Mouse (Mus musculus) heart, postnatal 14 days (tissue): ENCODE data around the gene Hist1h2bg. TPM values are rescaled to one million over a fixed set of nuclear protein-coding genes. Genes with fewer than 3 reads are reported as not detected.
A peak's percentile ranks its signal among the peaks of the same experiment; 100 is the strongest.
"Not testable (repeated sequence)": the region's sequence is repeated elsewhere in the genome, so short reads cannot be mapped to it uniquely, and the experiment has no call there.

Experiments used
- DNase-seq, 2 experiments: peaks; one replicate each; pipeline ENCODE4 v3.0.0; 2021 to 2022
- intact Hi-C: fragments of 180-260 bp; cut with DNase I; formaldehyde crosslinking; loops from one replicate; pipeline ENCODE4 v1.15.1; 2025
- total RNA-seq, 2 experiments: library from RNA; stranded (reverse); gene quantifications; 2 replicates each; pipeline ENCODE4 v1.2.3; 2021

The Hist1h2bg gene
- total RNA-seq, 2 experiments from 2014 or later: 100 to 175 TPM

DNA sequence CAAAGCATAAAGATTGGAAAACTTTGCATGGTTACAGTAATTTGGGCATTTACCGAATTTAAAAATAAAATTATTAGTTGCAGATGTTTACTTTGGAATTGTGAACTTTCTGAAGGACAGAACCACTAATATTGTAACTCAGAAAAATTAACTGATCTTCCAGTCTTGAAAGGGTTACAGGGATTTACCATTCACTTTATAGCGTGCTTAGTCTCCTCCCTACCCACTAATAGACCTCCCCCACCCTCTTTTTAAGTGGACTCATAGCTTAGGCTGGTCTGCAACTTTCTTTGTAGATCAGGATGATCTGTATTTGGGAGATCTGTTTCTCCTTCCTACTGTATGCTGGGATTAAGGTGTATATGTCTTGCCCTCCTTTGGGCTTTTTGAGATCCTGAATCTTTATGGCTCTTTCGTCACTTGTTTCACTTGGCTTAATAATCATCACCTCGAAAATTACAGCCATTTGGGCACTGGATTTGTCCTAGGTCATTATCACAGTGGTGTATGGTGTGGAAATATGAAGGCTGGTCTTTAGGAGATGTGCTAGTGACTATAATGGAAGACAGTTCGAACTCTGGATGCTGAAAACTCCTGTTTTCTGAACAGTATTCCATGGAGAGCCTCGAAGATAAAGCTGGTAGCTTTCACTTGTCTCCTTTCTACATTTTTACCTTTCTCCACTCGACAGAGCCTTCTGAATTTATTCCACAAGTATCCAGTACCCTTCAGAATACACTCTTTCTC, 34.9 kb upstream of the Hist1h2bg start:
- DNase-seq: no peak
- intact Hi-C loops: no loop called here

DNA sequence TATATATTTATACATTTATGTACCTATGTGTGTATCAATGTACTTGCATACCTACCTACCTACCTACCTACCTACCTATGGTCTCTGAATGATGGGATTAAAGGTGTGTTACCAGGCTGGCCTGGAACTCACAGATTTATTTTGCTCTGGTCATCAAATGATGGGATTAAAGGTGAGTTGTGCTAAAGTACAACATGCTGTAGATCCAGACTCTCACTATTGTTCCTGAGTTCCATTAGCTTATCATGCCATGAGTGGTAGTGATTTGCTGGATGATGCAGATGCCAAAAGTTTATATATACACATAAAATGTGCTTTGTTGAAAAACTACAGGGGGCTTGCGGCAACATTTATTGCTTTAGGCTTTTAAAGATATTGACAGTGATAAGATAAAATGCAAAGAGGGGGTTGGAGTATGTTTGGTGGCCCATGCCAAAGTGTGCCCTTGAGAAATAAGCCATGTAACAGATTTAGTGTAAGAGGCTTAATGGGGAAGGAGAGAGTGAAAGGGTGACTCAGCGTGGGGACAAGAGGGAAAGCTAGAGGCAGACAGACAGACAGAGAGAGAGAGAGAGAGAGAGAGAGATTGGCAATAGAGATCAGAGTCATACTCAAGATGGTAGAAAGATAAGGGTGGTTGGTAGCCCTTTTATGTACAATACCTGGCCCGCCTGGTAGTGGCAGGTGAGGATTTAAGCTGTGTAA, 34.0 kb upstream of the Hist1h2bg start:
- no peak for DNase-seq
- intact Hi-C loops: no loop called here

DNA sequence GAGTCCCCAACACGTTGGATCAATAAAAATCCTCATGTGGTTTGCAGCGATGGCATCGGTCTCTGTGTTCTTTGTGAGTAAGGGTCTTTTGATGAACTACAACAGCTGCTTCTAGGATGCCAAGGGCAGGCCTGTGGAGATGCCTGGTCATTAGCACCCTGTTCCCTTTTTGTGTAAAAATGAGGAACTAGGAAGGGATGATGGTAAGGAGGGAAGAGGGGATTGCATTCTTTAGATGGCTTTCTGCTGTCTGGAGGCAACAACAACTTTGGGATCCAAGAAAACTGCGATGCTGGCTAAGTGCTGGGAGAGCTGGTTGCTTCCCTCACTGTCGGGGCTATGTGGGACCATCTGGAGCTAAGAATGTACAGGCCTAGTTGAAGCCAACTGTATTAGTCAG, 32.9 kb upstream of the Hist1h2bg start:
- no peak for DNase-seq

DNA sequence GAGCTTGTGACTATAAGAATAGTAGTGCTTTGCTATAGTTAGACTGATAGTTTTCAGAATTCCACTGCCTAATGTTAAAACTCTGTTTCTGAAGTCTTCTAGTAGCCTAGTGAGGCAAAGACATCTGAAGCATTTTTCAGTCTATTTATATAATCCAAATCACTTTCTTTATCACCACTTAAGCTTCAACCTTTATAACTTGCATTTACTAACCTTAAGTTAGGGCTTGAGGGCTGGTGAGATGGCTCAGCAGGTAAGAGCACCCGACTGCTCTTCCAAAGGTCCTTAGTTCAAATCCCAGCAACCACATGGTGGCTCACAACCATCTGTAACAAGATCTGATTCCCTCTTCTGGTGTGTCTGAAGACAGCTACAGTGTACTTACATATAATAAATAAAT, 31.4 kb upstream of the Hist1h2bg start:
- intact Hi-C loops: loop anchor here (5.0 kb wide), 1 partner anchor 157 kb away; the partner anchor contains the start of genes Hist1h1t and Hist1h4c
- not testable (repeated sequence) for DNase-seq

More for the DNA sequence above, 32.9 kb upstream of the Hist1h2bg start:
- intact Hi-C loops: no loop called here

DNA sequence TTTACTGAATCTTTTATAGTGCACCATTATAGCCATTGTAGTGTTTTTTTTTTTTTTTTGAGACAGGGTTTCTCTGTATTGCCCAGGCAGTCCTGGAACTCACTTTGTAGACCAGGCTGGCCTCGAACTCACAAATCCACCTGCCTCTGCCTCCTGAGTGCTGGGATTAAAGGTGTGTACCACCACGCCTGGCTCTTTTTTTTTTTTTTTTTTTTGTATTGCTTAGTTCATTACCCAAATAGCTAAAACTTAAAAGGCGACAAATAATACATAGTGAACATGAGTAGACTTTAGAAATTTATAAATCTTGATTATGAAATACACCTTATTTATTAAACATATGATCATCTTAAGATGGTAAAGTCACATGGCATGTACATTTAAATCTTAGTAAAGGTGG, 29.7 kb upstream of the Hist1h2bg start:
- no peak for DNase-seq
- intact Hi-C loops: loop anchor here (5.0 kb wide), 1 partner anchor 156 kb away; the partner anchor contains the start of genes Hist1h1t and Hist1h4c

DNA sequence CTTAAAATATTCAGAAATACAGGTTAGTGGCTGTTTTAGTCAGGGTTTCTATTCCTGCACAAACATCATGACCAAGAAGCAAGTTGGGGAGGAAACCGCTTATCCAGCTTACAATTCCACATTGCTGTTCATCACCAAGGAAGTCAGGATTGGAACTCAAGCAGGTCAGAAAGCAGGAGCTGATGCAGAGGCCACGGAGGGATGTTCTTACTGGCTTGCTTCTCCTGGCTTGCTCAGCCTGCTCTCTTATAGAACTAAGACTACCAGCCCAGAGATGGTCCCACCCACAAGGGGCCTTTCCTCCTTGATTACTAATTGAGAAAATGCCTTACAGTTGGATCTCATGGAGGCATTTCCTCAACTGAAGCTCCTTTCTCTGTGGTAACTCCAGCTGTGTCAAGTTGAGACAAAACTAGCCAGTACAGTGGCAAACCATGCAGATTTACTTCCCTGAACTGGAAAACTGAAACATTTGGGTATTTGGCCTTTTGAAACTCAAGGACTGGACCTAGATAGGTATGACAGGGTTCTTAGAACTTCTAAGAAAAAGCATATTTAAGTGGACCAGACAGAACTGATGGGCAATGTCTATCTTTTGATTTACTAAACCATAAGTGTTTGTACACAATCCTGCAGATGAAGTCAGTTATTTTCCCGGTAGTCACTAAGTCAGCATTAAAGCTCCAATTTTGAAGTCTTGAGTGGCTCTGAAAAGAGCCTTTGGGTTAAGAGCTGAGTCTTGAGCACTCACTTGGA, 28.8 kb upstream of the Hist1h2bg start:
- intact Hi-C loops: loop anchor here (5.0 kb wide), 1 partner anchor 155 kb away; the partner anchor contains the start of genes Hist1h1t and Hist1h4c

DNA sequence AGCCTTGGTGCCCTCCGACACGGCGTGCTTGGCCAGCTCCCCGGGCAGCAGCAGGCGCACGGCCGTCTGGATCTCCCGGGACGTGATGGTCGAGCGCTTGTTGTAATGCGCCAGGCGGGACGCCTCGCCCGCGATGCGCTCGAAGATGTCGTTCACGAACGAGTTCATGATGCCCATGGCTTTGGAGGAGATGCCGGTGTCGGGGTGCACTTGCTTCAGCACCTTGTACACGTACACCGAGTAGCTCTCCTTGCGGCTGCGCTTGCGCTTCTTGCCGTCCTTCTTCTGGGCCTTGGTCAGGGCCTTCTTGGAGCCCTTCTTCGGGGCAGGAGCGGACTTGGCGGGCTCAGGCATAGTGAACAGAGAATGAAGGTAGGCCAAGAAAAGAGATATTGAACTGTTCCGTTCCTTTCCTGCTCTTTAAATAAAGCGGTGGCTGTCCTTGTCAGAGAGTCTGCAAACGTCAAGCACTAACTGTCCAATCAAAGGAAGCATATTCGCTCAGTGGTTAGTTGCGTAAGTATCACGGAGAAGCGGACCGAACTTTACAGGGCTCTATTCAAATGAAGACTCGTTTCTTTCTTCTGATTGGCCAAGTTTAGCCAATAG, 28.1 kb upstream of the Hist1h2bg start, which contains the start of gene Hist1h2bh:
Gene Hist1h2bh, minus strand, starts transcription at position 394 of the 609 bp plus-strand sequence.
- intact Hi-C loops: loop anchor here (5.0 kb wide), 1 partner anchor 154 kb away; the partner anchor contains the start of genes Hist1h1t and Hist1h4c
- DNase-seq: peak; percentile 40 to 58

More for the DNA sequence above, 28.8 kb upstream of the Hist1h2bg start:
- DNase-seq: not testable (repeated sequence)

DNA sequence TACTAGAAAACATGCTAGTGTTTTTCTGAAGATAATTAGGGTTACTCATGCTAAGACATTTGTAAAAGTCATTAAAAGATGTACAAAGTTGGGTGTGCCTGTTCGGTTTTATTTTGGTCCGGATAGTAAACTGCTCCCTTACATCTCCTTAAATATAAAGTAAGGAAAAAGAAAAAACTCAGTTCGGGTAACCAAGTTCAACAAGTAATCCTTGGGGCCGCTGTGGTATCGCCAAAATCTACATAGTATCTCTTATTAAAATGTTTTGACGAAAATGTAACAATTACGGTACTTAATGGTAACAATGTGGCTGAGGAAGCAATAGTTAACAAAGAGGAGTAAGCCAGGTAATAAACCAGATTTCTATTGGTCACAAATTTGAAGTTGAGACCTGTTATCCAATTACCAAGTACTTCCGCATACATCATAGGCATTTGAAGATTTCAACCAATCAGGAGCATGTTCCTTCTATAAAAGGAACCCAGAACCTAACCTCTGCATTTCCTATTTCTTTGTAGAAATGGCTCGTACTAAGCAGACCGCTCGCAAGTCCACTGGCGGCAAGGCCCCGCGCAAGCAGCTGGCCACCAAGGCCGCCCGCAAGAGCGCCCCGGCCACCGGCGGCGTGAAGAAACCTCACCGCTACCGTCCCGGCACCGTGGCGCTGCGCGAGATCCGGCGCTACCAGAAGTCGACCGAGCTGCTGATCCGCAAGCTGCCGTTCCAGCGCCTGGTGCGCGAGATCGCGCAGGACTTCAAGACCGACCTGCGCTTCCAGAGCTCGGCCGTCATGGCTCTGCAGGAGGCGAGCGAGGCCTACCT, 27.0 kb upstream of the Hist1h2bg start, which contains the start of gene Hist1h3f:
Gene Hist1h3f, plus strand, starts transcription at position 88 of the 822 bp plus-strand sequence.
- intact Hi-C loops: loop anchor here (5.0 kb wide), 1 partner anchor 153 kb away; the partner anchor contains the start of genes Hist1h1t and Hist1h4c
- peak; percentile 68 for DNase-seq

DNA sequence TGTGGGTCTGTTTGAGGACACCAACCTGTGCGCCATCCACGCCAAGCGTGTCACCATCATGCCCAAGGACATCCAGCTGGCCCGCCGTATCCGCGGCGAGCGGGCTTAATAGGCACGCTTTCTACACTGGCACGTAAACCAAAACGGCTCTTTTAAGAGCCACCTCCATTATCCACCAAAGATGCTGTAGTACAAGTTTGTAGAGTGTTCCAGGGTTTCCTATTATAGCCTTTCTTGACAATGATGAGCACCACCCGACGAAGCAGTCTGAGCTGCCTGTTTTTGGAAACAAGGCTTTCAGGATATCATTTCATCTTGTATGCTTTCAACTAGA, 26.4 kb upstream of the Hist1h2bg start:
- intact Hi-C loops: loop anchor here (5.0 kb wide), 1 partner anchor 153 kb away; the partner anchor contains the start of genes Hist1h1t and Hist1h4c

DNA sequence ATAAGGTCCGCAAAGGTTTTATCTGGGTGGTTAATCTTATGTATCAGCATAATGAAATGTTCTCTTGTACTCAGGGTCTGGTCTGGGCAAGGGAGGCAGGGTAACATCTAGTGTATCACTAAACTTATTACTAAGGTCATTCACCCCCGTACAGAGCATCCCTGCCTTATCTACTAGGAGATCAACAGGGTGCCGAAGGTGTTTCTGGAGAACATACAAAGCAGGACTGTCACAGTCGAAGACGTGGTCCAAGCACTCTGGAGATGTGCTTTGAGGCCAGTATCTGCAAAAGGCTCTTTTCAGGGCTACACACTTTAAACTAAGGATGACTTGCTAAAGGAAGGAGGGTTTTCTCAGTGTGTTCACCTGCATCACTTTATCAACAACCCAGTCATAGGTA, 24.5 kb upstream of the Hist1h2bg start:
- intact Hi-C loops: no loop called here
- no peak for DNase-seq

More for the DNA sequence above, 26.4 kb upstream of the Hist1h2bg start:
- DNase-seq: not testable (repeated sequence)

DNA sequence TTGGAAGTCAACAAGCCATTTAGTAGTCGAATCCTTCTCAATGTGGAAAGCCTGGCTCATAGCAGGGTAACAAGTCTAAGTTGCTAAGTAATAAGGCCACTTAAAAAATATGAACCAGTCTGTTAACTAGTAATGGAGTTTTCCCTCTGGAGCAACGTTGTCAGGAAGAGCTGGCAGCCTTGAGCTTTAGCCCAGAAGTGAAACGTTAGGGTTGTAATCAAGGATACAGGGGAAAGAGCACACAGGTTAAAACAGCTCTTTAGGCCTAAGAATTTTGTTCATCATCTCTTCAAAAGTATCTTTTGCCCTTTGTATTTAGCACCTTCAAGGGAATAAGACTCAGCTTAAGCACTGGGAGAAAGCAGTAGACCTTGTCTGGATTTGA, 20.4 kb upstream of the Hist1h2bg start:
- intact Hi-C loops: no loop called here

DNA sequence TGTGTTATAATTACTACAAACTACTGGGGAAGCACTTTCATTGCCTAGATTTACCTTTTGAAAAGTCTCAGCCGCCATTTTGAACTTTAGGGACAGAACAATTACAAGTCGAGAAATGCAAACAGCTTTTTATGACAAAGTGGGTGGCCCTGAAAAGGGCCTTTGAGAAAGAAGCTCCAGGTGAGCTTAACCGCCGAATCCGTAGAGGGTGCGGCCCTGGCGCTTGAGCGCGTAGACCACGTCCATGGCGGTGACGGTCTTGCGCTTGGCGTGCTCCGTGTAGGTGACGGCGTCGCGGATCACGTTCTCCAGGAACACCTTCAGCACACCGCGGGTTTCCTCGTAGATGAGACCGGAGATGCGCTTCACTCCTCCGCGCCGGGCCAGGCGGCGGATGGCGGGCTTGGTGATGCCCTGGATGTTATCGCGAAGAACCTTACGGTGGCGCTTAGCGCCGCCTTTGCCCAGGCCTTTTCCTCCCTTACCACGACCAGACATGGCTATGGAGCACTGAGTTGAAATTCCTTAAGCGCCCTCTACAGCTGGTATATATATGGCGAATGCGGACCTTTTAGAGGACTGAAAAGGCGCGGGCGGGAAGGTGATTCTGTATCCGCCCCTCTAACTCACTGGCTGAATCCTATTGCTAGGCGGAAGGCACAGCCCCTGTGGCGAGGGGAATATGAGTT, 19.9 kb upstream of the Hist1h2bg start, which contains the start of gene Hist1h4f:
Gene Hist1h4f, minus strand, starts transcription at position 503 of the 689 bp plus-strand sequence.
- DNase-seq: peak; percentile 68 to 83
- intact Hi-C loops: not testable (repeated sequence)

More for the DNA sequence above, 20.4 kb upstream of the Hist1h2bg start:
- no peak for DNase-seq

DNA sequence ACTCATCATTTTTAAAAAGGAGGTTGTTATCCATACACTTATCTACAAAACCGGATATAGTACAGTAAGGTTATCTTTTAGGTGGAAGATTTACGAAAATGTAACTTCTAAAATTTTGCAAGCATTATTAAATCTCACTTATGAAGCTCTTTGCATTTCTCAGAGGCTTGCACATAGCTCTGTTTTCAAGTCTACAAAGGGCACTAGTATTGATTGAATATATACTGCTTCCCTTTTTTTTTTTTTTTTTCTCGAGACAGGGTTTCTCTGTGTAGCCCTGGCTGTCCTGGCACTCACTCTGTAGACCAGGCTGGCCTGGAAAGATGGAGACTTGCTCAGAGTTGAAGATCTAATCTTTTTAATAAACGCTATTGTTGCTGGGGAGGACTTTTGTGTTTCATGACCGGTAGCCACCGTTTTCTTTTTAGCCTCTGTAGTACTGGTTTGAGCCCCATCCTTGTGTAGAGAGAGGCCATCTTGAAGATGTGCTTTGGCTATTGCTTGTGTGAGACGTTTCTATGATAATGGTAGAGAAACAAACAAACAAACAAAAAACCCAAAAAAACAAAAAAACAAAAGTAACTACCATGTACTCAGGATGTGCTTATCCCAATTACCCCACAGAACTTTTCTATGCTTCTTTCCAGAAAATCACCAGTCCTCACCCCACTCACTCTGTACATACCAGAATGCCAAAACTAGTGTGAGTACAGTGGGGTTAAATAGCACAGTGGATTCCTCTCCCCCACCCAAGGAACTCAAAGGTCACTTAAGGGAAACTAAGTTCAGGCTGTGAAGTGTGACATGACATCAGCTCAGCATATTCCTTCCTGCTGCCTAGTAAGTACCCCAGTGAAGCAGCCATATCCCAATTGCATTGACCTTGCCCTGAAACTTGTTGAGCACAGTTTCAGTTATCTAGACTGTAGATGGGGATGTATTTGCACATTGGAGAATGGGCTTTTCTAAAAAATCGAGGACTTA, 19.0 kb upstream of the Hist1h2bg start:
- intact Hi-C loops: no loop called here
- DNase-seq: no peak

DNA sequence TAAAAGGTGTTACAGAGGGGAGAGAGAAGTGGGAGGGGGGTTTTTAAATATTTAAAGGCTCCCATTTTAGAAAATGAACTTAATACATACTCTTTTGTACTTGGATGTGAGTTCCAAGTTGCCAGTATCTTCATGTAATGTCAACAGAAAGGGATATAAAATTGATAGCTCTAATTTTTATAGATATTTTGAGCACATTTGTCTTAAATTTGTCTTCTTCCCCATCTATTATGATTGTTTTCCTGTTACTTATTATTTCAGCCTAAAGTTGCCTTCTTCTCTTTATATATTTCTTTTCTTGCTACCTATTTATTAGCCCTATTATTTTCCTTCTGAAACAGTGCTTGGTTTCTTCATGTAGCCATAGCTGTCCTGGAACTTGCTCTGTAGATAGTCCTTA, 18.2 kb upstream of the Hist1h2bg start, which contains the start of gene Hist1h1d:
Gene Hist1h1d, plus strand, starts transcription at position 301 of the 400 bp plus-strand sequence.
- DNase-seq: no peak
- intact Hi-C loops: no loop called here

DNA sequence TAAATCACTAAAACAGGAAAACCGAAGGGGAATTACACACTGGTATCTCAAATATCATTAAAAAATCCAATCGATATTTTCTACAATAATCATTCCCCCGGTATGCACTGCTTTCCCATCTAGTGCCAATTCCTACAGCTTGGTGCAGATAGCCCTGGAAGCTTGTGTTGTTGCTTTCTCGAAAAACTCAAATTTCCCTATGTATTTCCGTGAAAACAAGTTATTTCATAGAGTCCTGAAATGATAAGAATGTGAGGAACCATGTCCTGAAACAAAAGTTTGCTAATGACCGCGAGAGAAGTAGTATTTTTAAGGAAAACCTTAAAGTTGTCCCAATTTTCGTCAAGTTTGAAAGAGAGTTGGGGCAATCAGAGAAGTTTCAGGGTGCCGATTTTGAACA, 16.8 kb upstream of the Hist1h2bg start:
- intact Hi-C loops: no loop called here
- no peak for DNase-seq

DNA sequence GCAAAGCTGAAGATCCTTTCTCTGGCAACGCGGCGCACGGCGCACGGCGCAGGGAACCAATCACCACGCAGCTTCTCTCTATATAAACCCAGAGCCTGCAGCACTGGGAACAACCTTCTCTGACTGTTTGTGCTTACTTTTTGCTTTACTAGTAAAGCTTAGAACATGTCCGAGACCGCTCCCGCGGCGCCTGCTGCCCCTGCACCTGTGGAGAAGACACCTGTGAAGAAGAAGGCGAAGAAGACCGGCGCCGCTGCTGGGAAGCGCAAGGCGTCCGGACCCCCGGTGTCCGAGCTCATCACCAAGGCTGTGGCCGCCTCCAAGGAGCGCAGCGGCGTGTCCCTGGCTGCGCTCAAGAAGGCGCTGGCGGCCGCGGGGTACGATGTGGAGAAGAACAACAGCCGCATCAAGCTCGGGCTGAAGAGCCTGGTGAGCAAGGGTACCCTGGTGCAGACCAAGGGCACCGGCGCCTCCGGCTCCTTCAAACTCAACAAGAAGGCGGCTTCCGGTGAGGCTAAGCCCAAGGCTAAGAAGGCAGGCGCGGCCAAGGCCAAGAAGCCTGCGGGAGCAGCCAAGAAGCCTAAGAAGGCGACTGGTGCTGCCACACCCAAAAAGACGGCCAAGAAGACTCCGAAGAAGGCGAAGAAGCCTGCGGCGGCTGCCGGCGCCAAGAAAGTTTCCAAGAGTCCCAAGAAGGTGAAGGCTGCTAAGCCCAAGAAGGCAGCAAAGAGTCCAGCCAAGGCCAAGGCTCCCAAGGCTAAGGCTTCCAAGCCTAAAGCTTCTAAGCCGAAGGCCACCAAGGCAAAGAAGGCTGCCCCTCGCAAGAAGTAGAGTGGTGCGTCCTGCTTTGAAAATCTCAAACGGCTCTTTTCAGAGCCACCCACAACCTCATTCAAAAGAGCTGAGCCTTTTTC, 16.0 kb upstream of the Hist1h2bg start:
- DNase-seq: peak; percentile 65 to 75
- intact Hi-C loops: no loop called here
